Mouse (Mus musculus): Measurements from ENCODE around the gene Spock1. TPM values are rescaled to one million over a fixed set of nuclear protein-coding genes. Genes with fewer than 3 reads are reported as not detected.

Gene Spock1
- polyA plus RNA-seq, 1 experiment from 2014 or later, result 3.3 TPM

DNA sequence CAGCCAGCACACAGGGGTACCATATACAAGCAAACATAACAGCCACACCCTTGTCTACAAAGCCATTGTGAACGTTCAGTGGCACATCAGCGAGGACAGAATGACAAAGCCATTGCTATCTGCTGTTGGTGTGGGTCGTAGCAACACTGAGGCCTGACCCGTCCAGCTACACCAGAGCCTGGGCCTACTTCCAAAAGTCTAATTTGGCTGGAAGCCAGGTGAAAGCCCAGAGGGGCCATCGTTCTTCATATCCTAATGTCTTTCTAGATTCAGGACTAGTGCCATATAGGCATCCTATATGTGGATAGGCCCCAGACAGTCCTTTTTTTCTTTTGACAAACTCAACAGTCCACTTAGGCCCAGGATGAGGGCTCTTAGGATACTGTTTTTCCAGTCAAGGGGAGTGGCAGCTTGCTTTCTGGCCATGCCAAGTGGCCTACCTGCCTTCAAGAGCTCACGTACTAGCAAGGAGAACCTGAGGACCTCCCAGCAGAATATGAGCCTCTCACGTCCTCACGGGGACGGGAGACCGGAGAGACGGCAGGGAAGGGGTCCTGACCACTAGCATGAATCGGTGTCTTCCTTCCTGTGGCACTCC lies 114.4 kb downstream of the Spock1 start:
- no peak overlapping the region for H3K4me2 ChIP-seq
- 79% methylated on average over 12 of the region's 12 CpGs for WGBS
- ATAC-seq (ENCODE audit: insufficient number of reproducible peaks, low FRiP score, low TSS enrichment, low read depth), result no peak

GRCm38 (mm10) chr13:57789796-57790195 lies 118.3 kb downstream of the Spock1 start:
- Histone ChIP-seq H3K9me3 (no peaks in the 10 kb centered on the region), H3K36me3 (no peaks in the 10 kb centered on the region), H3K4me2 (no peak overlapping the region), H3K4me1 (no peaks in the 10 kb centered on the region), H3K4me3 (no peak overlapping the region), H3K27me3 (0 out of 2 replicates have a peak, but pooled peaks cover 3% of the 10 kb centered on the region), H3K9ac (no peak overlapping the region), H3K27ac (no peak overlapping the region)
- WGBS, result 31% methylated on average over 5 of the region's 5 CpGs
- ATAC-seq (ENCODE audit: insufficient number of reproducible peaks, low FRiP score, low TSS enrichment, low read depth), result no peak

More for the DNA sequence above, 114.4 kb downstream of the Spock1 start:
- Histone ChIP-seq H3K27ac (no peak overlapping the region), H3K4me1 (no peaks in the 10 kb centered on the region), H3K4me3 (no peak overlapping the region), H3K27me3 (0 out of 2 replicates have a peak, but pooled peaks cover 3% of the 10 kb centered on the region), H3K9me3 (no peaks in the 10 kb centered on the region), H3K9ac (no peak overlapping the region), H3K36me3 (no peaks in the 10 kb centered on the region)

GRCm38 (mm10) chr13:57788299-57788698 lies 119.8 kb downstream of the Spock1 start:
- Histone ChIP-seq H3K4me3 (no peak overlapping the region), H3K4me1 (no peaks in the 10 kb centered on the region), H3K9me3 (no peaks in the 10 kb centered on the region), H3K9ac (no peak overlapping the region), H3K4me2 (no peak overlapping the region), H3K36me3 (no peaks in the 10 kb centered on the region), H3K27me3 (0 out of 2 replicates have a peak, but pooled peaks cover 3% of the 10 kb centered on the region), H3K27ac (no peak overlapping the region)
- ATAC-seq (ENCODE audit: insufficient number of reproducible peaks, low FRiP score, low TSS enrichment, low read depth), result no peak
- 95% methylated on average over 4 of the region's 4 CpGs for WGBS

- Histone ChIP-seq H3K9ac (no peak overlapping the region), H3K4me1 (peaks cover 6% of the 10 kb centered on the region; the same call in 1 of the 2 replicates), H3K27ac (no peak overlapping the region), H3K4me3 (no peak overlapping the region), H3K27me3 (no peaks in the 10 kb centered on the region), H3K9me3 (no peaks in the 10 kb centered on the region), H3K36me3 (no peaks in the 10 kb centered on the region), H3K4me2 (no peak overlapping the region)
- 71% methylated on average over 8 of the region's 8 CpGs for WGBS
- no peak for ATAC-seq (ENCODE audit: insufficient number of reproducible peaks, low FRiP score, low TSS enrichment, low read depth)
These were observed 121.9 kb downstream of the Spock1 start for GRCm38 (mm10) chr13:57786278-57786677.

- 58% methylated on average over 12 of the region's 12 CpGs for WGBS
- Histone ChIP-seq H3K4me2 (no peak overlapping the region), H3K4me3 (no peak overlapping the region), H3K27ac (no peak overlapping the region), H3K36me3 (no peaks in the 10 kb centered on the region), H3K9ac (no peak overlapping the region), H3K27me3 (no peaks in the 10 kb centered on the region), H3K9me3 (no peaks in the 10 kb centered on the region), H3K4me1 (peaks cover 6% of the 10 kb centered on the region; the same call in 1 of the 2 replicates)
- ATAC-seq (ENCODE audit: insufficient number of reproducible peaks, low FRiP score, low TSS enrichment, low read depth), result no peak
These were observed 125.2 kb downstream of the Spock1 start for GRCm38 (mm10) chr13:57782975-57783374.

- Histone ChIP-seq H3K27ac (no peak overlapping the region), H3K4me2 (no peak overlapping the region), H3K4me3 (no peak overlapping the region), H3K4me1 (peaks cover 6% of the 10 kb centered on the region; the same call in 1 of the 2 replicates), H3K9me3 (no peaks in the 10 kb centered on the region), H3K27me3 (no peaks in the 10 kb centered on the region), H3K36me3 (no peaks in the 10 kb centered on the region), H3K9ac (no peak overlapping the region)
- ATAC-seq (ENCODE audit: insufficient number of reproducible peaks, low FRiP score, low TSS enrichment, low read depth), result no peak
- 82% methylated on average over 6 of the region's 6 CpGs for WGBS
These were observed 126.0 kb downstream of the Spock1 start for GRCm38 (mm10) chr13:57782107-57782561.

- Histone ChIP-seq H3K27ac (no peak overlapping the region), H3K9ac (no peak overlapping the region), H3K4me3 (no peak overlapping the region), H3K4me1 (peaks cover 6% of the 10 kb centered on the region; the same call in 1 of the 2 replicates), H3K27me3 (no peaks in the 10 kb centered on the region), H3K4me2 (no peak overlapping the region), H3K9me3 (no peaks in the 10 kb centered on the region), H3K36me3 (no peaks in the 10 kb centered on the region)
- WGBS, result 76% methylated on average over 4 of the region's 4 CpGs
- ATAC-seq (ENCODE audit: insufficient number of reproducible peaks, low FRiP score, low TSS enrichment, low read depth), result no peak
These were observed 129.0 kb downstream of the Spock1 start for GRCm38 (mm10) chr13:57779146-57779545.

GRCm38 (mm10) chr13:57778524-57778923 lies 129.6 kb downstream of the Spock1 start:
- WGBS, result 60% methylated on average over 3 of the region's 3 CpGs
- no peak for ATAC-seq (ENCODE audit: insufficient number of reproducible peaks, low FRiP score, low TSS enrichment, low read depth)

DNA sequence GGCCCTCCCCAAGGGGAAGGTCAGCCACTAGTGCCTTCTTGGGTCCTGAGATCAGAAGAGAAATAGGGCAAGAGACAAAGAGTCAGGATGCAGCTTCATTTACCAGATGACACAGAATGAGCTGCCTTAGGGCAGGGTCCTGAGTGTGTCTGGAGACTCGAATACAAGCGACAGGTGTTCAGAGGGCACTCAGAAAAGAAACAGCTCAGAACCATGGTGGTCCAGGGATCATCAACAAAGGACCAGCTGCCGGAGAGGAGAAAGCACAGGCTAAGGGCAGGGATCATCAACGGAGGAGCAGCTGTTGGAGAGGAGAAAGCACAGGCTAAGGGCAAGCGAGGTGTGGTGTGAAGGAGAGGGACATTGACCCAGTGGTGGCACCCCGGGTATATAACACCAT lies 136.1 kb downstream of the Spock1 start:
- no peaks in the 10 kb centered on the region for H3K36me3 ChIP-seq
- no peak for ATAC-seq (ENCODE audit: insufficient number of reproducible peaks, low FRiP score, low TSS enrichment, low read depth)
- no peak overlapping the region for H3K27ac ChIP-seq
- no peak overlapping the region for H3K4me2 ChIP-seq
- no peak overlapping the region for H3K4me3 ChIP-seq
- H3K9ac ChIP-seq, result no peak overlapping the region
- H3K9me3 ChIP-seq, result no peaks in the 10 kb centered on the region
- H3K27me3 ChIP-seq, result no peaks in the 10 kb centered on the region
- H3K4me1 ChIP-seq, result no peaks in the 10 kb centered on the region
- 63% methylated on average over 6 of the region's 6 CpGs for WGBS

More at GRCm38 (mm10) chr13:57778524-57778923, 129.6 kb downstream of the Spock1 start:
- no peaks in the 10 kb centered on the region for H3K27me3 ChIP-seq
- peaks cover 6% of the 10 kb centered on the region; the same call in 1 of the 2 replicates for H3K4me1 ChIP-seq
- no peak overlapping the region for H3K9ac ChIP-seq
- H3K4me3 ChIP-seq, result no peak overlapping the region
- no peak overlapping the region for H3K4me2 ChIP-seq
- no peaks in the 10 kb centered on the region for H3K36me3 ChIP-seq
- H3K27ac ChIP-seq, result no peak overlapping the region
- H3K9me3 ChIP-seq, result no peaks in the 10 kb centered on the region

GRCm38 (mm10) chr13:57766721-57767120 lies 141.4 kb downstream of the Spock1 start:
- 58% methylated on average over 3 of the region's 3 CpGs for WGBS
- no peaks in the 10 kb centered on the region for H3K27me3 ChIP-seq

GRCm38 (mm10) chr13:57761122-57761521 lies 147.0 kb downstream of the Spock1 start:
- H3K36me3 ChIP-seq, result no peaks in the 10 kb centered on the region
- WGBS, result 77% methylated on average over 5 of the region's 5 CpGs
- no peak for ATAC-seq (ENCODE audit: insufficient number of reproducible peaks, low FRiP score, low TSS enrichment, low read depth)

More at GRCm38 (mm10) chr13:57766721-57767120, 141.4 kb downstream of the Spock1 start:
- H3K9me3 ChIP-seq, result no peaks in the 10 kb centered on the region
- no peak overlapping the region for H3K4me2 ChIP-seq
- ATAC-seq (ENCODE audit: insufficient number of reproducible peaks, low FRiP score, low TSS enrichment, low read depth), result no peak
- H3K27ac ChIP-seq, result no peak overlapping the region
- no peaks in the 10 kb centered on the region for H3K36me3 ChIP-seq
- H3K4me1 ChIP-seq, result no peaks in the 10 kb centered on the region
- H3K9ac ChIP-seq, result no peak overlapping the region
- H3K4me3 ChIP-seq, result no peak overlapping the region

GRCm38 (mm10) chr13:57760618-57761017 lies 147.5 kb downstream of the Spock1 start:
- no peaks in the 10 kb centered on the region for H3K9me3 ChIP-seq
- H3K36me3 ChIP-seq, result no peaks in the 10 kb centered on the region
- no peaks in the 10 kb centered on the region for H3K4me1 ChIP-seq
- no peak overlapping the region for H3K27ac ChIP-seq
- no peak for ATAC-seq (ENCODE audit: insufficient number of reproducible peaks, low FRiP score, low TSS enrichment, low read depth)
- H3K4me2 ChIP-seq, result no peak overlapping the region
- 59% methylated on average over 3 of the region's 3 CpGs for WGBS
- no peak overlapping the region for H3K4me3 ChIP-seq
- H3K9ac ChIP-seq, result no peak overlapping the region
- H3K27me3 ChIP-seq, result no peaks in the 10 kb centered on the region

More at GRCm38 (mm10) chr13:57761122-57761521, 147.0 kb downstream of the Spock1 start:
- no peak overlapping the region for H3K9ac ChIP-seq
- H3K27me3 ChIP-seq, result no peaks in the 10 kb centered on the region
- no peak overlapping the region for H3K27ac ChIP-seq
- no peak overlapping the region for H3K4me2 ChIP-seq
- H3K9me3 ChIP-seq, result no peaks in the 10 kb centered on the region
- no peaks in the 10 kb centered on the region for H3K4me1 ChIP-seq
- no peak overlapping the region for H3K4me3 ChIP-seq
